Mouse (Mus musculus) frontal cortex, postnatal 14 days (tissue): ENCODE measurements around the gene Dnajc5g.

Experiments
- DNase-seq, 2 experiments: peaks; one replicate each; pipeline ENCODE4 v3.0.0; 2022; ENCODE audit warnings: low spot score in 2 of 2

The Dnajc5g gene

GRCm38 (mm10) chr5:31105814-31106335 lies at the start of gene Dnajc5g:
TSS of gene Dnajc5g (plus strand) at chr5:31106285.
- DNase-seq: no peak

- DNase-seq: no peak
These were observed 36.3 kb upstream of the Dnajc5g start for GRCm38 (mm10) chr5:31069810-31070209.

GRCm38 (mm10) chr5:31071059-31071458 lies 35.0 kb upstream of the Dnajc5g start:
- no peak for DNase-seq

- no peak for DNase-seq
These were observed 34.3 kb upstream of the Dnajc5g start for GRCm38 (mm10) chr5:31071821-31072220.

GRCm38 (mm10) chr5:31073176-31073575 lies 32.9 kb upstream of the Dnajc5g start:
- no peak for DNase-seq

GRCm38 (mm10) chr5:31076346-31076745 lies 29.7 kb upstream of the Dnajc5g start:
- DNase-seq: no peak

GRCm38 (mm10) chr5:31080059-31080794 lies 25.9 kb upstream of the Dnajc5g start:
- DNase-seq: peak; percentile 42 to 58

- no peak for DNase-seq
These were observed 25.3 kb upstream of the Dnajc5g start for GRCm38 (mm10) chr5:31080795-31081164.

GRCm38 (mm10) chr5:31081386-31081785 lies 24.7 kb upstream of the Dnajc5g start:
- DNase-seq: no peak

GRCm38 (mm10) chr5:31082355-31082754 lies 23.7 kb upstream of the Dnajc5g start:
- peak in 1 of 2 experiments; percentile 52 for DNase-seq

- DNase-seq: no peak
These were observed 23.0 kb upstream of the Dnajc5g start for GRCm38 (mm10) chr5:31082935-31083625.

- DNase-seq: no peak
These were observed 22.1 kb upstream of the Dnajc5g start for GRCm38 (mm10) chr5:31083949-31084348.

GRCm38 (mm10) chr5:31086606-31087005 lies 19.5 kb upstream of the Dnajc5g start:
- no peak for DNase-seq

- no peak for DNase-seq
These were observed 19.0 kb upstream of the Dnajc5g start for GRCm38 (mm10) chr5:31087131-31087530.

- DNase-seq: no peak
These were observed 13.7 kb upstream of the Dnajc5g start for GRCm38 (mm10) chr5:31092231-31092975.

- peak in 1 of 2 experiments; percentile 38 for DNase-seq
These were observed 12.7 kb upstream of the Dnajc5g start for GRCm38 (mm10) chr5:31093151-31094041.

- DNase-seq: no peak
These were observed 11.8 kb upstream of the Dnajc5g start for GRCm38 (mm10) chr5:31094100-31094798.

- no peak for DNase-seq
These were observed 11.0 kb upstream of the Dnajc5g start for GRCm38 (mm10) chr5:31094799-31095691.

- DNase-seq: no peak
These were observed 10.2 kb upstream of the Dnajc5g start for GRCm38 (mm10) chr5:31095711-31096480.
